Mouse (Mus musculus) inflammation-experienced regulatory T-cells, adult 6 months (primary cell): ENCODE measurements around the gene H2-M3. TPM values are rescaled to one million over a fixed set of nuclear protein-coding genes. Genes with fewer than 3 reads are reported as not detected.
"Not testable (repeated sequence)": the region's sequence is repeated elsewhere in the genome, so short reads cannot be mapped to it uniquely, and the experiment has no call there.

ENCODE experiments used
- ATAC-seq: one replicate; pipeline ENCODE4 v1.8.0; 2017
- polyA plus RNA-seq, 3 experiments: library from polyadenylated mRNA; unstranded; fragments of 100-300 nt; shearing (Covaris generic); gene quantifications; one replicate each; pipeline ENCODE4 v1.2.1; 2017

Gene H2-M3
- 100 to 1,000 TPM; 125 to 156 (median 125) TPM for polyA plus RNA-seq

DNA sequence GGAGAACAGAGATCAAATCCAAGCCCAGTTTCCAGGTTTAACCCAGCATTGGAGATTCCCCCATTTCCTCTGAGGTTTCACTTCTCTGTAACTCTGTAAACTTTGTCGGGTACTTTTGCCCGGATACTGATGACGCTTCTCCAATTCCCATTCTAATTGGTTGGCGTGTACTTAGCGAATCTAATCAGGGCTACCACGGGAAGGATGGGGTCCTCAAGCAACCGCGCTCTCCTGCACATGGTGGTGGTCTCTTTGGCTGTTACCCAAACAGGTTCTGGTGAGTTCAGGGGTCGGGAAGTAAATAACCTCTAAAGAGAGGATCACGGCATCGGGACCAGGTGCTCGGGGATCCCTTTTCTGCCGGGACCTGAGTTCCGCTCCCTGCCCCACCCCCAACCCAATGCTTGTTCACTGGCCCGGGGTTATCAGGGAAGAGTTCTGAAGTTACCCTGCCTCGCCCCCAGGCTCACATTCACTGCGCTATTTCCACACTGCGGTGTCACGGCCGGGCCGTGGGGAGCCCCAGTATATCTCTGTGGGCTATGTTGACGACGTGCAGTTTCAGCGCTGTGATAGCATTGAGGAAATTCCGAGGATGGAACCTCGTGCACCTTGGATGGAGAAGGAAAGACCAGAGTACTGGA lies at the start of gene H2-M3:
Gene H2-M3, plus strand, starts transcription at position 163 of the 644 bp plus-strand sequence.
- ATAC-seq: peak; percentile 87

DNA sequence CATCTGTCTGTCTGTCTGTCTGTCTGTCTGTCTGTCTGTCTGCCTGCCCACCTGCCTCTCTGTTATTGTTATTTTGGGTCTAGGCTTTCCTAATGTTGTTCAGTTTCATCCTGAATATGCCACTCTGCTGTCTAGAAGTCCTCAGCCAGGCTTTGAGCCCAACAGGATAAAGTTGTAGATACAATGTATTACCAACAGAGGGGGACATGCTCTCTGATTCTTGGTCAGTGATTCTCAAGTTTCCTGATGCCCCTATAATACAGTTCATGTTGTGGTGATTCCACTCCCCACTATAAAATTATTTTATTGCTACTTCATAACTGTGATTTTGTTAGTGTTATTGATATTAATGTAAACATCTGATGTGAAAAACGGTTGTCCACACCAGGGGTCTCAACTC lies 48.1 kb upstream of the H2-M3 start:
- no peak for ATAC-seq

DNA sequence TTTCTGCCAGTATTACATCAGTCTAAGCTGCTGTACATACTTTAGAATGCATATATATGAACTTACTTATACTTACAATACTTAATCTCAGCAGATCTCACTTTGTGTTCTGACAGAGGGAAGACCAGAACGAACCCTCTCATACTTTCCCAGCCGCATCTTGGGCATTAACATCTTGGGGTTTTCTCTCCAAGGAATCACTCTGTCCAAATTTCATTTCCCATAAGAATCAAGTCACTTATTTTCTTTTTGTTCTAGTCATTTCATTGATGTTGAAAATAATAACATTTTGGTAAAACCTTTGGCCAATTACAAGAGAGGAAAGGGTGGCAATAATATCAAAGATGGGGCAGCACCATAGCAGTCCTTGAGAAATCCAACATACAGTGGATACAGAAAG lies 32.8 kb upstream of the H2-M3 start, which contains the start of gene Olfr97:
Gene Olfr97, minus strand, starts transcription at position 101 of the 400 bp plus-strand sequence.
- ATAC-seq: not testable (repeated sequence)

DNA sequence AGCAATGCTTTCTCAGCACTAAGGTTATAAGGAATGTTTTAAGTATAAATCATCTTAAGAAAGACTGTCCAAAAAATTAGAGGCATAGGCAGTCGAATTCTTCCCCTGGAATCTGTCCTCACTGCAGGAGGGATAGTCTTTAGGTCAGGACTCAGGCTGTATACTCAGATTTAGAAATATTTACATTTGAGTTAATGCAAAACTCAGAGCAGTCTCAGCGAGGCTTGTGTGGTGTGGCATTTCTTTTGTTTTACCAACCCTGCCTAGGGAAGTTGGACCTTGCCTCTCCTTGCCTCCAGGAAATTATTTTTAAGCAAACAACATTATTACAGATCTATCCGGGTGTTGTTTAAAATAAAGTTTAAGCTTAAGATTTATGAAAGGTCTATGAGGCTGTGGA lies 27.8 kb upstream of the H2-M3 start:
- ATAC-seq: no peak

DNA sequence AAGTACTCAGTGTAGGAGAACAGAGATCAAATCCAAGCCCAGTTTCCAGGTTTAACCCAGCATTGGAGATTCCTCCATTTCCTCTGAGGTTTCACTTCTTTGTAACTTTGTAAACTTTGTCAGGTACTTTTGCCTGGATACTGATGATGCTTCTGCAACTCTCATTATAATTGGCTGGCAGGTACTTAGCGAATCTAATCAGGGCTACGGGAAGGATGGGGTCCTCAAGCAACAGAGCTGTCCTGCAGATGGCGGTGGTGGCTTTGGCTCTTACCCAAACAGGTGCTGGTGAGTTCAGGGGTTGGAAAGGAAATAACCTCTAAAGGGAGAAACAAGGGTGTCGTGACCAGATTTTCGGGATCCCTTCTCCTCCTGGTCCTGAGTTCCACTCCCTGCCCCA lies 23.3 kb upstream of the H2-M3 start:
- ATAC-seq: peak; percentile 100

DNA sequence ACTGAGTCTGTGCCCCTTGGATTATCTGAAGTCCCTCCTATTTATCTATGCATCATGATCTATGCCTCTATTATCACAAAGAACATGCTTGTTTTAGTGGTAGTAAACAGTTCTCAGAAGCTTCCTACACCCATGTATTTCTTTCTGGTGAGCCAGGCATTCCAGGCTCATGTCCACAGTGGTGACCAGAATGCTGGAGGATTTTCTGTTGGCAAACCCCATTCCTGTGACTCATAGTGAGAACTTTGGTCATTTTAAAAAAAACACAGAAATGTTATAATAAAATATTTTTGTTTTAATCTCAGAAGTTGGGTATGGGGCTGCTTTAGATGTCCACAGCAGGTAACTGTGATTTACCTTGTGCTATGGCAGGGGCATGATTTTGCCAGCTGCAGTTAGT lies 20.6 kb upstream of the H2-M3 start:
- ATAC-seq: no peak

DNA sequence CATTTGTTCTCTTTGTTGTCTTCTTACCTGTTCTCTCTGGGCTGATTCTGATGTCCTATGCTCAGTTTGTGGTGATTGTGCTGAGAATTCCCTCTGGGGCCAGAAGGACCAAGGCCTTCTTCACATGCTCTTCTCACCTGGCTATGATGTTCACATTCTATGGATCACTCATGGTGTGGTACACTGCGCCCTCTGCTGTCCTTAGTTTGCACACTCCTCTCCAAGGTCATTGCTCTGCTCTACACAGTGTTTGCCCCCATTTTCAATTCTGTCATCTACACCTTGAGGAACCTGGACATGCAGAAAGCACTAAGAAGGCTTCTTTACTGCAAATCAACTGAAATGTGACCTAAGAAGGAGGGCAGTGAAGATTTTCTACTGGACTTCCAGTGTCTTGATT lies 19.5 kb upstream of the H2-M3 start:
- ATAC-seq: peak; percentile 44

DNA sequence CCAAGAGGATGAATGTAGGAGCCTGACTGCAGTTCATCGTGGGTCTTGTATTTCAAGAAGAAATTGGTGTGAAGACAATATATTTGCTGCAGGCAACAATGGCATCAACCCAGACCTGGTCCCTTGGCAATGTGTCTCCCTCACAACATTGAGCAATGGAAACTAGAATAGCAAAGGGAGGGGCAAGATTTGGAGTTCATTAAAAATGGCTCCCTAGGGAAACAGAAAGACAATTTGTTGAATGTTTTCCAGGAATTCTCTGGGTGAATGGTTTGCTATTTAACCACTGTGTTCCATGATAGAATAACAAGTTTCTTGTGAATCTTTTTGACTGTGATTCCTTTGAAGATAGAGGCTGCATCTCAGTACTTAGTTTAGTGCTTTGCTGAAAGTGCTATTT lies 6.4 kb upstream of the H2-M3 start, which contains the start of gene Olfr98:
Gene Olfr98, minus strand, starts transcription at position 124 of the 400 bp plus-strand sequence.
- ATAC-seq: no peak

DNA sequence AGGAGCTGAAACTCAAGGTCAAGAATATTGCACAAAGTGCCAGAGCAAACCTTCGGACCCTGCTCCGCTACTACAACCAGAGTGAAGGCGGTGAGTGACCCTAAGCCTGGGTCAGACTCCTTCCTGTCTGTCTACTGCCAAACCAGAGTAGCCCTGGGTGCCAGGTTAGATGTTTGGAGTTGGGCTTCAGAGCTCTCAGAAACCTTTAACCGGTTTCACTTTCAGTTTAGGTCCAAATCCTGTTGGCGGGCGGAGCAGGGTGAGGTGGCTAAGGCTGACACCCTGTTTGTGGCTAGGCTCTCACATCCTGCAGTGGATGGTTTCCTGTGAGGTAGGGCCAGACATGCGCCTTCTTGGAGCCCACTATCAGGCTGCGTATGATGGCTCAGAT lies 677 bp downstream of the H2-M3 start:
- ATAC-seq: peak; percentile 85

DNA sequence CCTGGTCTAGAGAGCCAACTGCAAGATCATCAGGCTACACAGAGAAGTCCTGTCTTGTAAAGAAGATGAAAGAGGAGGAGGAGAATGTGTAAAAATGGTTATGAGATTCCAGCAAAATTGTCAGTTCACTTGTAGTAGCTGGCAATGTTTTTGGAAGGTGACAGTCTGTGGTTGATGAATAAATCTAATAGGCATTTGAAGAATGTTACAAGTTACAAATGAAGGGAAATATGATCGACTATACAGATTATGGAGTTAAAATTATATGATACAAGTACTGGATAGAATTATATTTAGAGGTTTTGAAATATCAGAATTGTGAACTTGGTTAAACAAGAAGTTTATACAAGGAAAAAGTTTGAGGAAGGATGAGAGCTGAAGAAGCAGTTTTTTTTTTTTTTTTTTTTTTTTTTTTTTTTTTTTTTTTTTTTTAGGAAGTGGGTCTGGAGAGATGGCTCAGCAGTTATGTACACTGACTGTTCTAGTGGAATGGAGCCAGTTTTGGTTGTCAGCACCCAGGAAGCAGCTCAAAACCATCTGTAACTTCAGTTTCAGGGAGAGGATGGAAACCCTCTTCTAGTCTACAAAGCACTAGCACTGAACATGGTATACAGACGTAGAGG lies 5.7 kb downstream of the H2-M3 start:
- ATAC-seq: no peak

DNA sequence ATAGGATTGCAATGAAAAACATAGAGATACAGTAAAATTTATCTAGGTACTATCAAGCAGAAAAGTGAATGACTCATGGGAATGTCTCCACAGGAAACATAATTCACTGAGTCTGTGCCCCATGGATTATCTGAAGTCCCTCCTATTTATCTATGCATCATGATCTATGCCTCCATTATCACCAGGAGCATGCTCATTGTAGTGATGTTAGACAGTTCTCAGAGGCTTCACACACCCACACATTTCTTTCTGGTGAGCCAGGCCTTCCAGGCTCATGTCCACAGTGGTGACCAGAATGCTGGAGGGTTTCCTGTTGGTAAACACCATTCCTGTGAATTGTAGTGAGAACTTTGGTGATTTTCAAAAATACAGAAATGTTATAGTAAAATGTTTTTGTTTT lies 6.6 kb downstream of the H2-M3 start:
- no peak for ATAC-seq

DNA sequence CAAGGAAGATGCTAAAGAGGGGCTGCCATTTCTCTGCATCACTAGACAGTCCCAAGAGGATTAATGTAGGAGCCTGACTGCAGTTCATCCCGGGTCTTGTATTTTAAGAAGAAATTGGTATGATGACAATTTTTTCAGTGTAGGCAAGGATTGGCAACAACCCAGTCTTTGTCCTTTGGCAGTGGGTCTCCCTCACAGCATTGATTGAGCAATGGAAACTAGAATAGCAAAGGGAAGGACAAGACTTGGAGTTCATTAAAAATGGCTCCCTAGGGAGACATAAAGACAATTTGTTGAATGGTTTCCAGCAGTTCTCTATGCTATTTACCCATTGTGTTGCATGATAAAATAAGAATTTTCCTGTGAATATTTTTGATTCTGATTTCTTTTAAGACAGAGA lies 10.3 kb downstream of the H2-M3 start:
- ATAC-seq: no peak

DNA sequence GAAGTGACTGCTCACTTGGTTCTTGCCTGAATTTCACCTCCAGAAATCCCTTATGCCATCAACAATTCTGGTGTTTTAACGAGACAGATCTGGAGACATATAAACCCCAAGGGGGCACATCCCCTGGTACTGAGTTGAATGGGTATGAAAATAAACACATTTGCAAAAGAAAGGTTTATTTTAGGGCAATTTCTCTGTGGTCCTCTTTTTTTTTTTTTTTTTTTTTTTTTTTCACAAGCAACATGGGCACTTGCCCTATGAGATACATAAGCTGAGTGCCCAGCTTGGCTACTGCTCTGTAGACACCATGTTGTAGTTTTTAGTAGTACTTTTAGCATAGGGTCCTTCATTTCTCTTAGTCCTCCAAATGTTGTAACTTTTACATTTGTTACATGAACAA lies 13.3 kb downstream of the H2-M3 start, which contains the start of gene Olfr99:
Gene Olfr99, minus strand, starts transcription at position 101 of the 400 bp plus-strand sequence.
- no peak for ATAC-seq

DNA sequence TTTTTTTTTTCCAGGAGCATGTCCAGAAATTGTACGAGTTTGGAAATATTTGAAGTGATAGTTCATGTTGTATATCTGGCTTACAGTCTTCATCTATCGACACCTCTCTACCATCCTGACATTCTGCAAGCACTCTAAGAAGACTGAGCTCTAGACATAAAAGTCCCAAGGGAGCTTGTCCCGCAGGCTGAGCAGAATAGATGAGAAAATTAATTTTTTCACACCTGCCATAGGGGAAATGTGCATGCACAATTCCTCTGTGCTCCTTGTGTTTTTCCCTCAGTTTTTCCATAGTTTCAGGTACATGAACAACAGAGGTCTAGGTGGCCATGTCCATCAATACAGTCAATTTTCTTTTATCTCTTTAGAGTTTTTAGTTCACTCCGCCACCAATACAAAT lies 34.2 kb downstream of the H2-M3 start, which contains the start of gene Olfr101:
Gene Olfr101, minus strand, starts transcription at position 101 of the 400 bp plus-strand sequence.
- no peak for ATAC-seq

DNA sequence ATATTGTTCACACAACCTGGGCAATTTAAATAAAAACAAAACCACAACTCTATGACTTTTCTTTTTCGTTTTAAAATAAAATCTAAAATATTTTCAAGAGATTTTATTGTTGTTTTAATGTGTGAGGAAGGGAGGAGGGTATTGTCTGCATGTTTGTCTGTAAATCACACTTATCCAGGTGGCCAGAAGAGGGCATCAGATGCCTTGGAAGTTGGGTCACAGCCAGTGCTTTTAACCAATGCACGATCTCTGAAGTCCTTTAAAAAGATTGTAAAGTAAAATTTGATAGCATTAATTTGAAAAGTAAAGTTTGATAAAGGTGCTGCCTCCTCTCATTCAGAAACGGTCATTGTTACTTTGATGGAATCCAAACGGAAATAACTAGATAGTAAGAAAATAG lies 38.5 kb downstream of the H2-M3 start:
- ATAC-seq: no peak

DNA sequence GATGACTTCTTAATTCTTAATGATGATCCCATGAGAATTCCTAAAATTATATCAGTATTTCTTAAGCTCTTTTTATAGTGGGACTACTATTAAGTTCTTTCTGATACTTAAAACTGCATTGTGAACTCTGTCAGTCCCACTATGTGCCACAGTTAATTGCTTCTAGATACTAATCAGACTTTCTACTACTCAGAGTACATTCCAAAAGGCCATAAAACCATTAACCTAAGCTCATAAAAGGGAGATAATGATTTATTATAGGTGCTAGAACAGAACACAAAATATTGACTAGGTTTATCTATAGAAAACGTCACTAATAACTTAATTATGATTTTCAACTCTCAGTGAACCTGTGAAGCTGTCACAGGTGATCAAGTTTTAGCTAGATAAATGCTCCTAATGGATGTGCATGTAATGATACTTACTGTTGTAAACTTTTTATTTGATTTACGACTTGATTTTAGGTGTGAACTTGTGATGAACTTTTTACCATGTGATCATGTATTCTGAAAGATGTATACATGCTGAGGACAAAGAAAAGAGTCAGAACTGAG lies 40.2 kb downstream of the H2-M3 start:
- no peak for ATAC-seq

DNA sequence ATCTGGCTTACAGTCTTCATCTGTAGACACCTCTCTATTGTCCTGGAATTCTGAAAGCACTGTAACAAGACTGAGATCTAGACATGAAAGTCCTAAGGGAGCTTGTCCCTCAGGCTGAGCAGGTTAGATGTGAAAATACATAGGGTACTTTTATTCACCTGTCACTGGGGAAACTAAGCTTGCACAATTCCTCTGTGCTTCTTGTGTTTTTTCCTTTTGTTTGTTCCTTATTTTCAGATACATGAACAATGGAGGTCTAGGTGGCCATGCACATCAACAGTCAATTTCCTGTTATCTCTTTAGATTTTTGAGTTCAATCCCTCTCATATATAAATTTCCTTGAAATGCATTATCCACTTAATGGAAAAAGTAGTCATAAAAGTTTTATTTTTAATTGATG lies 46.9 kb downstream of the H2-M3 start, which contains the start of gene Olfr102:
Gene Olfr102, minus strand, starts transcription at position 101 of the 400 bp plus-strand sequence.
- no peak for ATAC-seq

Other genes with a start within 250 kb of the H2-M3 start
- gene Mog, start 246.8 kb upstream of the H2-M3 start, polyA plus RNA-seq: not detected
- gene Gabbr1, start 224.3 kb upstream of the H2-M3 start, polyA plus RNA-seq: 1 to 10 TPM; 4.1 to 8.0 (median 7.4) TPM
- gene Olfr90, start 181.7 kb upstream of the H2-M3 start, polyA plus RNA-seq: under 1 TPM in 2 of 3 experiments, not detected in 1; 0.16 to 0.20 TPM
- gene Olfr91, start 171.9 kb upstream of the H2-M3 start, polyA plus RNA-seq: under 1 TPM in 1 of 3 experiments, not detected in 2; 0.15 TPM
- not detected for gene Olfr92, start 150.1 kb upstream of the H2-M3 start, polyA plus RNA-seq
- gene Olfr93, start 108.7 kb upstream of the H2-M3 start, polyA plus RNA-seq: not detected
- 1 to 10 TPM in 1 of 3 experiments, under 1 TPM in 1, not detected in 1; 0.62 to 1.6 TPM for gene Ubd, start 76.3 kb upstream of the H2-M3 start, polyA plus RNA-seq
- gene Olfr94, start 69.2 kb upstream of the H2-M3 start, polyA plus RNA-seq: not detected
- gene Olfr95, start 57.1 kb upstream of the H2-M3 start, polyA plus RNA-seq: not detected
- not detected for gene Olfr96, start 50.1 kb upstream of the H2-M3 start, polyA plus RNA-seq
- gene Olfr97, start 32.9 kb upstream of the H2-M3 start, polyA plus RNA-seq: not detected
- gene Olfr98, start 6.5 kb upstream of the H2-M3 start, polyA plus RNA-seq: 1 to 10 TPM in 1 of 3 experiments, under 1 TPM in 2; 0.78 to 5.2 (median 0.99) TPM
- 1 to 10 TPM; 2.7 to 7.2 (median 5.0) TPM for gene Olfr99, start 13.2 kb downstream of the H2-M3 start, polyA plus RNA-seq
- gene Olfr101, start 34.1 kb downstream of the H2-M3 start, polyA plus RNA-seq: under 1 TPM in 2 of 3 experiments, not detected in 1; 0.13 to 0.45 TPM
- gene Olfr102, start 46.8 kb downstream of the H2-M3 start, polyA plus RNA-seq: under 1 TPM in 2 of 3 experiments, not detected in 1; 0.13 to 0.20 TPM
- gene Olfr103, start 69.5 kb downstream of the H2-M3 start, polyA plus RNA-seq: not detected
- gene Olfr104-ps, start 89.4 kb downstream of the H2-M3 start, polyA plus RNA-seq: not detected
- not detected for gene Olfr105-ps, start 108.8 kb downstream of the H2-M3 start, polyA plus RNA-seq
- not detected for gene Olfr106-ps, start 120.2 kb downstream of the H2-M3 start, polyA plus RNA-seq
- under 1 TPM in 1 of 3 experiments, not detected in 2; 0.17 TPM for gene Olfr107, start 129.0 kb downstream of the H2-M3 start, polyA plus RNA-seq
- gene Olfr108, start 175.3 kb downstream of the H2-M3 start, polyA plus RNA-seq: not detected
- gene Olfr109, start 188.7 kb downstream of the H2-M3 start, polyA plus RNA-seq: not detected
- gene H2-M2, start 213.3 kb downstream of the H2-M3 start, polyA plus RNA-seq: under 1 TPM in 2 of 3 experiments, not detected in 1; 0.38 to 0.47 TPM
- not detected for gene Olfr110, start 222.2 kb downstream of the H2-M3 start, polyA plus RNA-seq
- not detected for gene Olfr111, start 237.8 kb downstream of the H2-M3 start, polyA plus RNA-seq